Mouse (Mus musculus) mouse trophoblast stem cell (cell line): ENCODE results near the gene Iffo1.
"Not testable (repeated sequence)": the region's sequence is repeated elsewhere in the genome, so short reads cannot be mapped to it uniquely, and the experiment has no call there.

Experiments used
- in situ Hi-C, 2 experiments: fragments of 300-500 bp; cut with MseI, MboI; formaldehyde crosslinking; loops; 2 replicates in 1 of 2; 3 replicates in 1 of 2; pipeline ENCODE4 v1.15.1; 2025

The Iffo1 gene

DNA sequence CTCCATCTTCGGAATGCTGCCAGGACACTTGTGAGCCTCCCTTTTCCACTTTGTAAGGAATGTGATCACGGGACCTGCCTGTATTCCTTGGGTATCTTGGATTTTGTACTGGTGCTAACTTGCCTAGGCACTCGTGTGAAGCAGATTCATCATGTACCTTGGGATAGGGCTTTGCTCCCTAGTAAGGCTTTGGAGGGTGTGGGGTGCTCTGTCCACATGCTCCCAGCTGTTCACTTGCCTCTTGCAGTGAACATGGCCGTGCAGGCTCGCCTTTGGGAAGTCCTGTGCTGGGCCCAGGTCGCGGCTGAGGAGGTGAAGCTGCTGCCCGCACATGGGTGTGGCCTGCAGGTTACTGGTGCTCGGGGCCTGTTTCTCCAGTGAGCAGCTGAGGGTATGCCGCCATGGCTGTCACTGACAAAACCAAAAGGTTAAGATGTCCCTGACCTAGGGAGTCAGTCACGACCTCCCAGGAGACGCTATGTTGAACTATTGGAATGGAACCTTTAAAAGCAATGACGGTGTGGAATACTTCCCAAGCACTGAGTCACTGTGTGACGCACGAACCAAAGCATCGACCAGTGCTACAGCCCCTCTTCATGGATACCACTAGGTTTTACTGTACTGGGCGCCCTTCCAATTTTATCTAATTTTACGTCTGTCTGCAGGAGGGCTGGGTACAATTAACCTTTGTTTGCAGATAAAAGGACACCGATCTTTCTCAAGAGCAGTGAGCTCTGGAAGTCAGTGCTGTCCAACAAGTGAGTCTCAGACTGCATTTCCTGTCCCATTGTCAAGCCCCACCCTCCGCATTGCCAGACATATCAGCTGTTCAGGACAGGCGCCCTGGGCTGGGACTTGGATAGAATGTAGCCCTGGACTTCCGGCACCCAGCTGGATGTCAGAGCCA lies 16.1 kb downstream of the Iffo1 start:
- in situ Hi-C loops: no loop called here

DNA sequence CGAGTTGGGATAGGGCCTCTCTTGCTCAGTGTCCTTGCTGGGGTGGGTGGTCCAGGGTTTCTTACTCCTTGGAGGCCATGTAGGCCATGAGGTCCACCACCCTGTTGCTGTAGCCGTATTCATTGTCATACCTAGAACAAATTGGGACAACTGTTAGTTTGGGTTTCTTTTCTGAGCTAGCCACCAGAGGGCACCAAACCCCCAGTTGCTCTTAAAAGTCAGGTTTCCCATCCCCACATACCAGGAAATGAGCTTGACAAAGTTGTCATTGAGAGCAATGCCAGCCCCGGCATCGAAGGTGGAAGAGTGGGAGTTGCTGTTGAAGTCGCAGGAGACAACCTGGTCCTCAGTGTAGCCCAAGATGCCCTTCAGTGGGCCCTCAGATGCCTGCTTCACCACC lies 16.9 kb downstream of the Iffo1 start:
- in situ Hi-C loops: not testable (repeated sequence)

- in situ Hi-C loops: not testable (repeated sequence)
Observed at GRCm38 (mm10) chr6:125162615-125163305, 17.7 kb downstream of the Iffo1 start.

DNA sequence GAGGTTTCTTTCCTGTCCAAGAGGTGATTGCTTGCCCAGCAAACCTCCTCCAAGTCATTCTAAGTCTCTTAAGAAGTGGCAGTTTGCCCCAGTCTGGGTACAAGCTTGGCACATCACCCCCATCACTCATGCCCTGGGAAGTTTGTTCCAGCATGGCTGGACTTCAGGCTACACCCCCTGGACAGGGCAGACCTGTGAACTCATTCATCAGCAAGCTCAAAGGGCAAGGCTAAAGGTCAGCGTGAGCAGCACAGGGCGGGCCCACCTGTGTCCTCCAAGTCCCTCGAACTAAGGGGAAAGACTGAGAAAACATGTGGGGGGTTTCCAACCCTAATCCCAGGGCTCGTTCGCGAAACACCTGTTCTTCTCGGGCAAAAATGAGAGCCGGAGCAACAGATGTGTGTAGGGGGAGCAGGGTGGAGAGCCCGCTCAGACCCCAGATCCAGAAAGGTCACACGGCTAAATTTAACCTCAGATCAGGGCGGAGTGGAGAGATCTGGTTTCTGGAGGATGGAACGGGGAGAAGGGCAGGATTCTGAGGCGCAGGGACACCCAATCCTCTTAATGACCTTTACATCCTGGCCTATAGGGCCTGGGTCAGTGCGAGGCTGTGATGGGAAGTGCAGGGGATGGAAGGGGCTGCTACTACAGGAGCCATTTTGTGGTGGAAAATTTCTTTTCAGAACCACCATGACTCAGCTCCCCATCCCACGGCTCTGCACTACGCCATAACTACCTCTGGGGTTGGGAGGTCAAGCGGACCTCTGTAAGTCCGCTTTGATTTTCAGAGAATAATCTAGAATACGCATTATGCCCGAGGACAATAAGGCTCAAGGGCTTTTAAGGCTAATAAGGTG lies 19.0 kb downstream of the Iffo1 start:
- in situ Hi-C loops: no loop called here

DNA sequence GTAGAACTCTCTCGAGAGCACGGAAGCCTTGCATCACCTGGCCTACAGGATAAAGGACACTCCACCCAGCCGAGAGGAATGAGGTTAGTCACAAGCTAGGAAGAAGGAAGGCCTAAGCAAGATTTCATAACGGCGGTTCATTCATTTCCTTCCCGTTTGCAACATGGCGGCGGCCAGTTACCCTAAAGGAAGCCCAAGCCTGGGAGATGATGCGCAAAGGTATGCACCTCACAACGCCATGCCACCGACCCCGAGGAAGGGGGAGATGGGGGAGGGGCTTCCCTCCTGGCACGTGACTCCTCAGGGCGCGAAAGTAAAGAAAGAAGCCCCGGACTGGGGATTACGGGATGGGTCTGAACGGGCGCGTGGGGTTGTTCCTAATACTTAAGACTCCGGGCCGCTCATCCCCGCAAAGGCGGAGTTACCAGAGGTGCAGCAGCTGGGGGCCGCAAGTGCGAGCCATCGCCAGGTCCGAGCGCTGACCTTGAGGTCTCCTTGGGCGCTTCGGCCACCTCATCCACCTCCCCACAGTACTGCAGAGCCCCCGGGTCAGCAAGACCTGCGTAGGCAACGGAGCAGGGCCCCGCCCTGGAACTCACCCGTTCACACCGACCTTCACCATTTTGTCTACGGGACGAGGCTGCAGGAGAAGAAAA lies 19.8 kb downstream of the Iffo1 start:
- in situ Hi-C loops: no loop called here

DNA sequence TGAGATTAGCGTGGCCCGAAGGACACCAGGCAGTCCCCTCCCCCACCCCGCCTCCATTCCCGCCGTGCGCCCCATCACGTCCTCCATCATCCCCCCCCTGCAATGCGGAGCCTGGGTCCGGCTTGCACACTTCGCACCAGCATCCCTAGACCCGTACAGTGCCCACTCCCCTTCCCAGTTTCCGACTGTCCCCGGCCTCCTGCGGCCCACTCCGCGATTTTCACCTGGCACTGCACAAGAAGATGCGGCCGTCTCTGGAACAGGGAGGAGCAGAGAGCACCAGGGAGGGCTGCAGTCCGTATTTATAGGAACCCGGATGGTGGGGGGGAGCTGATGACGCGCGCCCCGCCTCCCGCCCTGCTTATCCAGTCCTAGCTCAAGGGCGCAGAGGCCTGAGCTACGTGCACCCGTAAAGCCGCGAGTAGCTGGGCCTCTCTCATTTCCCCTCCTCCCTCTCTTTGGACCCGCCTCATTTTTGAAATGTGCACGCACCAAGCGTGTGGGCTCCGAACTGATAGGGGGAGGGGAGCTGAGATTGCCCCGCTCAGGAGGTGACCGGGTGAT lies 20.4 kb downstream of the Iffo1 start:
- in situ Hi-C loops: no loop called here

DNA sequence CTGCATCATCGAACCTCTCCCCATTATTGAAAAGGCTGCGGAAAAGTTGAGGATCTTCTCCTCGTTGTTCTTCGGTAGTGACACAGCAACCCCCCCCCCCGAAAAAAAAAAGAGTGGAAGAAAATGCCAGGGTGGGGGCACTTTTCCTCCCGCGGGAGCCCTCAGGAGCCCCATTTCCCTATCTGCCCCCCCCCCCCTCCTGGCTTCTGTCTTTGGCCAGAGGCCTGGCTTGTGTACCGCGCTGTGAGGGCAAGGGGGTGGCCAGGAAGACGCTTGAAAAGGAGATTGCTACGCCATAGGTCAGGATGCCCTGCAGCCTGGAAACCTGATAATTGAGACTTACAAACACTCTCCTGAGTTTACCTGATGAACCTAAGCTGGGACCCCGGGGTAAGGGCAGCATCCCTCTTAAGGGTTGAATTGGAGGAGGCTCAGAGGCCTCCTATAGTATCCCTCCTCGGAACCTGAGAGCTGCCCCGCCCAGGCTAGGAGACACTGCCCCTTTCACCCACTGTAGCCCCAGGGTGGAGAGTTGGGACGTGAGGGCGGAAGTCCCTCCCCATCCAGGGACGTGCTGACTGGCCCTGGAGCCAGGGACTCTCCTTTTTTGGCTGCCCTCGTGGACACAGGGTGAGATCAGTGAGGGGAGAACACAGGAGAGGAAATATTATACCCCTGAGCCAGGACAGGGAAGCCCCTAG lies 21.2 kb downstream of the Iffo1 start, which contains the start of gene Gapdh:
Gene Gapdh (minus strand): TSS at position 417 of the 701 bp plus-strand sequence.
- in situ Hi-C loops: no loop called here

- in situ Hi-C loops: no loop called here
Observed at GRCm38 (mm10) chr6:125166861-125167650, 22.0 kb downstream of the Iffo1 start.

DNA sequence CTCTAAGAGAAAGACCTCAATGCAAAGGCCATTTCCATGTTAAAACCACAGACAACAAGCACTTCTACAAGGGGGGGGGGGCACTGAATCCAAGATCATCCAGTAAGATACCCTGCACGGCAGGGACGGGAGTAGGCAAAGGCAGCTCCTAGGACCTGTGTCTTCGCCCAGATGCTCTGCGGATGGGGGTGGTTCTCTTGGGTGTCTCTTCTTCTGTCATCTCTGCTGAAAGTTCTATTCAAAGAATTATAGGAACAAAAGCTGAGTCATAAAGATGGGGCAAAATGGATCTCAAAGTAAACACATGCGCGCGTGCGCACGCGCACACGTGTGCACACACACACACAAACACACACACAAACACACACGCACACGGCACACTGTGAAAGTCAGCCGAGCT lies 23.0 kb downstream of the Iffo1 start:
- in situ Hi-C loops: no loop called here

GRCm38 (mm10) chr6:125170194-125170593 lies 25.2 kb downstream of the Iffo1 start:
- in situ Hi-C loops: no loop called here

DNA sequence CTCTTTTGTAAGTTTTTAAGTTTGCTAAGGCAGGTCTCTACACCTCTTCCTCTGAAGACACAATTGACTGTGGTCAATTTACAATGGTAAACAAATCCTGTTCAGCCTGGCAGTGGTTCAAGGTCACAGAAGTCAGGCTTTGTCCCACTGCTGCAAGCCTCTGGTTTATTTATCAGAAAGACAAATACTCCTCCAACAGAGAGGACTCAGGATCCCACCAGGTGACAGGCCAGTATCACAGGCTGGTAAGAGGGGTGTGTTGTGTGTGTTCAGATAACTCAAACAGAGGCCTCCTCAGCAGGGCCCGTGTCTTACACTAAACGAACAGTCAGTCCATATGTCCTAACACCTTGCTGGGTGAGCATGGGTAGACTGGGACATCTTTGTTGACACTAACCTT lies 27.4 kb downstream of the Iffo1 start:
- in situ Hi-C loops: no loop called here

DNA sequence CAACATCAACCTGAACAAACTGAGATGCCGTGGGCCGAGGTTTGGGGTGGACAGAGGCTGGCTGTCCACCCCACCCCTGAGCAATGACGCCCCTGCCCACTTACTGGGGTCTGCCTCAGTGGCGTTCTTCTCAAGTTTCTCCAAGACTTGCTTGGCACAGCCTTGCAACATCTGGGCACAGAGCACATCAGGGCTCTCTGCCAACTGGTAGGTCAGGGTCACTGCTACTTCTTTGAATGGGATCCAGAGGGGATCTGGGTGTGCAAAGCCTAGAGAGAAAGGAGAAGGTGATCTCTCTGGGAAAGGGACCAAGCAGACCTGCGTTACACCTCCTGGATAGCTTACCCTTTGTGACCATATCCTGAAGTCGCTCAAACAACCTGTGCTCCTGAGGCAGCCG lies 28.2 kb downstream of the Iffo1 start:
- in situ Hi-C loops: no loop called here

DNA sequence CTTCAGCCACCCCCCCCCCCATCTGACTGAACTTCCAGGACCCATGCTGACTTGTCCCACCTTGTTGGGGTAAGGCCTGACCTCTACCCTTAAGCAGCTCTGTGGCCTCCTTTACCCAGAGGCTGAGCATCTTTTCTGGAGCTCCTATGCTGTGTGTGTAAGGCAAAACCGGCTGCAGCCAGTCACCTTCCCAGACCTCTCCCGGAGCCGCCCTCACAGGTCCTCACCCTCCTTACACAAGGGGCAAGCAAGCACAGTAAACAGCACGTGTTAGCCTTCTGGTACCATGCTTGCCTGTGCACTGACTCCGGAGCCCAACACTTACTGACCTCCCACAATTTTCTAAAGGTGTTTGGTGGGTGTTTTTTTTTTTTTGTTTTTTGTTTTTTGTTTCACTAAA lies 30.4 kb downstream of the Iffo1 start:
- in situ Hi-C loops: no loop called here

GRCm38 (mm10) chr6:125179601-125180000 lies 34.6 kb downstream of the Iffo1 start:
- in situ Hi-C loops: no loop called here

GRCm38 (mm10) chr6:125182133-125182532 lies 37.1 kb downstream of the Iffo1 start:
- in situ Hi-C loops: no loop called here

DNA sequence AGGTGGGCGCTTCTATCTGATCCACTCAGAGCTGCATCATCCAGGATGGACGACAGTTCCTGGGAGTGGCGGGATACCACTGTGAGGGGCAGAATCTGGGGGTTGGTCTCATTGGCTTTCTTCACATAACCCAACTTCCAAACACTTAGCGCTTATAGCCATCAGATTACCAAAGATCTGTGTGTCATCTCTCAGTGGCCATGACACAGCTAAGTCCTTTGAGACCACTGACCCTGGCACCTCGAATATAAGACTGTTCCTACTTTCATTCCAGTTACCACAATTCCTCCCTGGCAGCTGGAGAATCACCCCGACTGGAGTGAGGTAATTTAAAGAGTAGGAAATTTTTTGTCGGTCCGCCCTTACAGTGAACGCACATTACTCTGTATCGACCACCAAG lies 41.2 kb downstream of the Iffo1 start:
- in situ Hi-C loops: no loop called here

- in situ Hi-C loops: no loop called here
Observed at GRCm38 (mm10) chr6:125190816-125191215, 45.8 kb downstream of the Iffo1 start.

DNA sequence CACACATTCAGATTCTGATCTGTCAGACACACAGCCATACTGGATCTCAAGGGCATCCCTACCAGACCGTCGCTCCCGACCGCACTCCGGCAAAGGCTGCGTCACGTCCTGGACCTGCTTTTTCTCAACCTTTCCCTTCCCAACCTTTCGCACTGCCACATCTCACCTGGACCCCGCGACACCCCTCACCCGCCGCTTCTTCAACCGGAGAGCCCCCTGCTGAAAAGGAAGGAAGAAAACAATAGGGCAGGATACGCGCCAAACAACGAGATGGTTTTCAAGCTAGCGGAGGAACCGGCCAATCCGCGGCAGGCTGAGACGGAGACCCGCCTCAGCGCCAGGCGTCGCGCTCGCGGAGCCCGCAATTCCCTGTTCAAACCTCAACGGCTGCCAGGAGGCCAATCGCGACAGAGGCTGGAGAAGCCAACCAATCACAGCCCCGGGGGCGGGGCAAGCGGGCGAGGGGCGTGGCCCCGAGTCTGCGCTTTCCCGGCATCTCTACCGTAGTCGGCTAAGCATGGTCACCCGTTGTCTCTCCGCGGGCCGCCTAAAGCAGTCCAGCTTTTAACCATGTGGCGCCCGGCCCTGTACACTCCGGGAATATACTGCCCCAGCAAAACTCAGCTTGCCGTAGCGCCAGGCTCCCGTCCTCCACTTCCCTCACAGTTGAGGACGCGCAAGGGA lies 46.4 kb downstream of the Iffo1 start, which contains the start of the genes Ncapd2 and Mrpl51:
Gene Ncapd2 (minus strand): TSS at position 370 of the 684 bp plus-strand sequence.
Gene Mrpl51 (plus strand): TSS at position 470 of the 684 bp plus-strand sequence.
- in situ Hi-C loops: no loop called here
